Mouse (Mus musculus): ENCODE data around the gene H2-Q6.

DNA sequence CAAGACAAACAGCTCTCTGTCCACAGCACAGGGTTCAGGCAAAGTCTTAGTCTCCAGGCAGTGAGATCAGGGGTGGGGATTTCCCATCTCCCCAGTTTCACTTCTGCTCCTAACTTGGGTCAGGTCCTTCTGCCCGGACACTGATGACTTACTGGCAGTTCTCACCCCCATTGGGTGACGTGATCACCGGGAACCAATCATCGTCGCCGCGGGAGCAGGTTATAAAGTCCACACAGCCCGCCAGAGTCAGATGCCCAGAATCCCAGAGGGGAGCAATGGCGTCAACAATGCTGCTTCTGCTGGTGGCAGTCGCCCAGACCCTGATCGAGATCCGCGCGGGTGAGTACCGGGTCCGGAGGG is 45.3 kb upstream of the H2-Q6 start, which contains the start of gene H2-Q4:
- no peak for TF ChIP-seq POLR2A (IDR thresholded peaks at IDR 0.05; ENCODE audit: borderline replicate concordance, extremely low read depth, insufficient read depth, insufficient read length, poor library complexity, severe bottlenecking)
- no peak for TF ChIP-seq CTCF (IDR thresholded peaks at IDR 0.05; ENCODE audit: borderline replicate concordance, extremely low read depth, insufficient read depth, insufficient read length)

Measured in brain, embryonic 14.5 days (tissue).